Mouse (Mus musculus) MEL-GATA-1-ER (cell line): ENCODE measurements around the gene Rras.

Experiments used
- DNase-seq: peaks from one replicate; pipeline ENCODE4 v3.0.0-alpha.2; 2012; ENCODE audit warnings: low read depth; ENCODE audit errors: extremely low read depth

Gene Rras

DNA sequence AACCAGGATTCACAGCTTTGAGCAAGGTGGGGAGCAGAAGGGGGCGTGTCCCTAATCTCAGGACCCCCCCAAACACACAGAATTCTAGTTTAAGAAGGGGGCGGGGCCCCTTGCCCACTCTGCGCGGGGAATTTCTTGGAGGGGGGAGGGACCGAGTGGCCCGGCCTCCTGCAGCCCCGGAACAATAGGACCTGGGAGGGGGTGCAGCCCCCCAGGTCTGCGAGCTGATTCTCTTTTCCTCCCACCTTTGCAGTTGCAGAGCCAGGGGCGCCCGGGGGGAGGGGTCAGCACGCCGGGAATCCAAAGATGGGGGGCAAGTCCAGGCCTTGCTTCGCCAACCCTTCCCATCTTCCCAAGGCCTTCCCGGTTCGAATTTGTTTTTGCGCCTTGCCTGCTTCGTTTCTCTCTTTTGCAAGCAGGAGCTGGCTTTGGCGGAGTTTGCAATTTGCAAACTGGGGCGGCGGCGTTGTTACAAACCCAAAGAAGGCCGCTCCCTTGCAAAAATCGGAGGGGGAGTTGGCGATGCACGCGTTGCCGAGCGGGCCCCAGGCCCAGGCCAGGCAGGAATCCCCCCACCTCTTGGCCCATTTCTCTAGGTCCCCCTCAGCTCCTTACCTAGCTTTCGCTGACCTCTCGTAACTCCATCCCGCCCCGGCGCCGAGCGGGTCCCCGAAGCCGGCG lies 34.6 kb downstream of the Rras start:
- no peak for DNase-seq

DNA sequence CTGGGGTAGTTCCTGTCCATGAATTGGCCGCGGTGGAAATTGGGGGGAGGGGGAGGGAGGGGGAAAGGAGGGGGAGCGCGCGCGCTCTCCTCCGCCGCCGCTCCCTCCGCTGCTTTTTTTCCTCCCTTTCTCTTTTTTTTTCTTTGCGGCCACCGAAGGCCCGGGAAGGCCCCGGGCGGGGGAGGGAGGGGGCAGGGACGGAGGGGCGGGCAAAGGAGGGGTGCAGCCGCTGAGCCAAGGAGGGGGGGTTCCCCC lies 35.0 kb downstream of the Rras start, which contains the start of gene Prr12:
Gene Prr12, minus strand, starts transcription at position 20 of the 255 bp plus-strand sequence.
- DNase-seq, result no peak

DNA sequence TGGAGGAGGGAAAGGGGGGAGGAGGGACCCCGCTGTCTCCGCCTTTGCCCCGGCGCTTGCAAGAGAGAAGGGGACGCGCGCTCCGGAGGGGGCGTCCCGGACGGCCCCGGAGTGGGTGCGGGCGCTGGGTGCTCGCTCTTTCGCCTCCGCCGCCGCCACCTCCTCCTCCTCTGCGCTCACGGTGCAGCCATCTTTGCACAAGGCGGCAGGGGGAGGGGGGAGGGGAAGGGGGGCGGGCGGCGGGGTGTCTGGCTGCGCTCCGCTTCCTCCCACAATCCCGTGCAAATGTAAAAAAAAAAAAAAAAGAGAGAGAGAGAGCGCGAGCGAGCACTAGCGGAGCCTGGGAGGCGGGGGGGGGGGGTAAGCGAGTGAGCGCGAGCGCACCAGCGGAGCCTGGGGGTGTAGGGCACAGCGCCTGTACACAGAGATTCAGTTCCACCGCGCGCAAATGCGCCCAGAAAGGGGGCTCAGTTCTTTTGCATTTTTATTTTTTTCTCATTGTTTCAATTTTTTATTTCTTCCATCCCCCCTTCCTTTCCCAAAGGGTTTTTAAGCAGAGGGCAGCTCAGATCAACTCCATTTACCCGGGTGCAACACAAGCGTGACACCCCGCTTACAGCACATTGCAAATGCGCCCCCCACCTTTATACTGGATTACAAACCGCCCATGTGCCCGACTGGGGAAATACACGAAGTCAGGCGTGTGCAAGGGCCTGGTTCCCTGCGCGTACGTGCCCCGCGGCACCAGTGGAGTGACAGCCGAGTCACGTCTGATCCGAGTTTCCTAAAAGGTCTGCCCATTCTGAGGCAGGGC lies 35.6 kb downstream of the Rras start:
- peak; percentile 60 for DNase-seq

DNA sequence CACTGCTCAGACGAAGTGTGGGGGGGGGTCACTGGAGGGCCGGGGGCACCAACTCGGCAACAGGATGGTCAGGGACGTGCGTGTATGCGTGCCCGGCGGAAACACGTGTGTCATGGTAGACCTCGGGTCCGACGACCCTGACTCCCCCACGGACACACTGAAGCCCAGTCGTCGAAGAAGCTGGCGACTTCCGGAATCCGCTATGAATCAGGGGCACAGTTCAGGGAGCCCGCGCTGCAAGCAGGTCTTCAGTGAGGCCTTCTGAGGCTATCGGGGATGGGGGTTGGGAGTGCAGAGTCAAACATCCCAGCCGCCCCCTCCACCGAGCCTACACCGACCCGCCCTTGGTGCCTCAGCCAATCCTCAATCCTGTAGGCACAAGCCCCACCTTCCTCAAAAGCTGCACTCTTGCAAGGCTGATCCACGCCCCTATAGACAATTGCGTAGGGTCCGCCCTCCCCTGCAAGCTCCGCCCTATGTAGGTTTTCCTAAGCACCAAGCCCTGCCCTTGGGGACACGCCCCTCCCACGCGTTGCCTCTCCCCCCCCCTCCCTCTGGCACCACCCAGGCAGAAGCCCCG lies 36.3 kb downstream of the Rras start:
- peak; percentile 98 for DNase-seq

DNA sequence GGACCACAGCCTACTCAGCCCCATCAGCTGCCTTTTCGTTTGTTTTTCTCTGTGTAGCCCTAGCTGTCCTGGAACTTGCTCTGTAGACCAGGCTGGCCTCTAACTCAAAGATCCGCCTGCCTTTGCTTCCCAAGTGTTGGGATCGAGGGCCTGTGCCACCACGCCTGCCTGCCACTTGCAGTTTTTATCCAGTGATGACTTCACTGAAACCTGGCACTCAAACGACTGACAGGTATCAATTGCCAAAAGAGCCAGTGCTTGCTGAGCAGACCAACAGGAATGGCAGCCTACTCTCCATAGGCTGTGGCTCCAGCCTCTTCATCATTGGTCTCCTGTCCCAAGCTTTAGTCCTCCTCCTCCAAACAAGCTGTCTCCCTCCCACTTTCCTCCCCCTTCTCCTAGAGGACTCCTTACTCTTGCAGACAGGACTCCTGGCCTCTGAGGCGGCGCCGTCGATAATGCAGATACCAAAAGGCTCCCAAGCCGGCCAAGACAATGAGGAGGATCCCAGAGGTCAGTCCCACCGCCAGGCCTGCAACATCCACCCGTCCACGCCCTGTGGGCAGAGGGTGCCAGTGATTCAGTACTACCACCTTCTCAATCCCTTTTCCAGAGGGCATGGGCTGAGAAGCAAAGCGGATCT lies 38.7 kb downstream of the Rras start:
- no peak for DNase-seq

DNA sequence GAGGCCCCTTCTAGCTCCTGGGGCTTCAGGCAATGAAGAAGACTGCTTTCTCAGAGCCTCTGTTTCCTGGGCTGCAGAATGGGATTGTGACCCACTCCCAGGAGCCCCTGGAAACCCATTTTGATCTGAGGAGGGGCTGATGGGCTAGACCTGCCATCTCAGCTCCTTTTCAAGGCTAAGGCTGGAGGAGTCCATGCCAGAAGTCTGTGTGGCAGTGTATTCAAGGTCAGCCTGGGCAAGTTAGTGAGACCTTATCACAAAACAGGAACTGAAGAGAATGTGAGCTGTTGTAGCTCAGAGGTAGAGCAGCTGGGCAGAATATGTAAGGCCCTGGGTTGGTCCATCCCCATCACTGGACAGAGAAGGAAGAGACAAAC lies 39.2 kb downstream of the Rras start:
- no peak for DNase-seq

DNA sequence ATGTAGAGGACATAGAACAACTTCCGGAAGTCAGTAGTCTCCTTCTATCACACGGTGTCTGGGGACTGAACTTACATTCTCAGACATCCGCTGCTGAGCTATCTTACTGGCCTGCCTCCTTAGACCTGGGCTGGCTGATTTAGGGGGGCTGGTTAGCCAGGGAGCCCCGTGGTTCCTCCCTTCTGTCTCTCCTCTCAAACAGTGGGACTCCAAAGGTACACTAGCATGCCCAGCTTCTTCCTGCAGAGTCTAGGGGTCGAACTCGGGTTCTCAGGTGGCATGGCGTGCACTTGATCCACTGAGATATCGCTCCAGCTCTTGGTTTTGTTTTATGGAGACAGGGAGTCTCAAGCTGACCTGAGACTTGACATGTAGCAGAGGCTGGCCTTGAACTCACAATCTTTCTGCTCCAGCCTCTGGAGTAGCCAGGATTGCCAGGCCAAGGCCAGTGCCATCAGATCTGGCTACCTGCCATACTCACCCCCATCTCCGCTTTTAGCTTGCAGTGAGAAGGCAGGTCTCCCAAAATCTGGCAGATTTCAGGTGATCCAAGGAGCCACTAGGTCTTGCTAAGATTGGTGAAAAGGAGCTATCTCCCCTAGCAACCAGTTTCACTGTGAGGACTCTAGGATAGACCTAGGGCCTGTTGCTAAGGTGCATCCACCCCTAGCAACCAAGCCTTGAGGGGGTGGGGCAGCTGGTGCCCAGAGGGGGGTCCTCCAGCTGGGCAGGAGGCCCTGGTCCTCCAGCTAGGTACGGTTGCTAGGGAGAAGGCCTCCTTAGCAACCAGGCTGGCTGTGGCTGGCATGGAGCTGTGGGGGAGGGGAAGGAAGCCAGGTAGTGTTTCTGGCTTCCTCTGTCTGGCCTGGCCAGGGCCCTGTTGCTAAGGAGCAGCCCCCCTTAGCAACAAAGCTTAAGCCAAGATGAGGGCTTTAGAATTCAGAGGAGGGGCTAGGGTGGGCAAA lies 41.1 kb downstream of the Rras start:
- no peak for DNase-seq

DNA sequence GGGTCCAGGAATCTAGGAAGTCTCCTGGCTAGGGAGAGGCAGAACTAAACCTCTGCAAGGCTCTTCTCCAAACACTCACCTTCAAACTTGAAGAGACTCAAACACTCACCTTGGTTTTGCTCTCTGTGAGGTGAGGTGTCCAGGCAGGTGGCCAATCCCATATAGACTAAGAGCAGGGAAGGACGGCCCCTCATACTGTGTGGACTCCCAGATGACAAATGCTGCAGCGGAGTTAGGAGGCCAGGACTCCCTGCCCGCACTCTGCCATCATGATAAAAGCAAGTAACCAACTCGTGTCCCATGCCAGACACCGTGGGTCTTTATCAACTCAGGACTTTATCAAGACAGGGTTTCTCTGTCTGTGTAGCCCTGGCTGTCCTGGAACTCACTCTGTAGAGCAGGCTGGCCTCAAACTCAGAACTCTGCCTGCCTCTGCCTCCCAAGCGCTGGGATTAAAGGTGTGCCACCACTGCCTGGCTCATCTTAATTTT lies 42.9 kb downstream of the Rras start:
- no peak for DNase-seq

DNA sequence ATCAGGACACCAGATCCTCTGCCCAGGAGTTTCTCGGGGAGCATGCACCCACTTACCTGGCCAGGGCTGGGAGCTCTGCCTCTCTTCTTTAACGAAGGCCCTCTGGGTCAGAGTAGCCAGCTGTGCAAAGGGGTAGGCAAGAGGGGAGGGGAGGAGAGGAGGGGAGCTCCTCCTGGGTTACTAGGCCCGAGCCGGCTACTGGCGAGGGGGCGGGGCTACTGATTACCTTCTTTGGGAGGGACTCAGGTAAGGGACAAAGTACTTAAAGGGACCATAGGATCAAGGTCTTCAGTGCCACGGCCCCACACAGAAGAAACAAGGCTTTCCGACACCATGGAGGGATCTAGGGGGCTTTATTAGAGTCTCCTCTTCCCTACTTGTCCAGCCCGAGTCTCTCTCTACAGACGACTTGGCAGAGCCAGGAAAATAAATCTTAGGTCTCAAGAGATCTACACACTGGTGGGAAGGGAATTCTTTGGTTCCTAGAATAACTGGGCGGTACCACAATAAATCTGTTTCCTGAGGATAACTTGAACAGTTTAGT lies 43.8 kb downstream of the Rras start:
- DNase-seq, result no peak

DNA sequence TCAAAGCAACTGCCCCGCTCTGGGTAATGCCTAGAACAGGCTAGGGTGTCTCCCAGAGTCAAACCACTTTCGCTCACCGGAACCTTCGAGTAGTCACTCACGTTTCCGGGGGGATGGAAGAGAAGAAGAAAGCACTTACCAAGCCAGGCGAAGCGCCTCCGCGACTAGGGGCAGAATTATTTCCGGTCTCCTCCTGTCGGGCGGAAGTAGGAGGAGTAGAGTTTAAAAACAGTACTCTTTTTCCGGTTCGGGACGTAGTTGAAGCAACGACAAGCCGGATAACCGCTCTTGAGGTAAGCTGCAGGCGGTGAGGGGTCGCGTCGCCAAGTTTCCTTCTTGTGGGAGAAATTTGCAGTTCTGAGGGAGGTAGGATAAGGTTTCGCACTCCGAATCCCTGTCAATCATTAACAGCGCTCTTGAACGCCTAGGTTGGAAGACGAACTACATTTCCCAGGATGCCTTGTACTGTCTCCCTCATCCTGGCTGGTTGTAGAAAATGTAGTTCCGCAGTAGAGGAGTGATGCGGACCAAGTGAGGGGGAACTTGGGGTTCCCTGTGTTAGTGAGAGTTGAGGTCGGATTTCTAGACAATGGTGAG lies 44.6 kb downstream of the Rras start, which contains the start of the genes Nosip and Prrg2:
Gene Nosip, plus strand, starts transcription at position 191 of the 597 bp plus-strand sequence.
Gene Prrg2, minus strand, starts transcription at position 439 of the 597 bp plus-strand sequence.
- DNase-seq, result peak; percentile 99

DNA sequence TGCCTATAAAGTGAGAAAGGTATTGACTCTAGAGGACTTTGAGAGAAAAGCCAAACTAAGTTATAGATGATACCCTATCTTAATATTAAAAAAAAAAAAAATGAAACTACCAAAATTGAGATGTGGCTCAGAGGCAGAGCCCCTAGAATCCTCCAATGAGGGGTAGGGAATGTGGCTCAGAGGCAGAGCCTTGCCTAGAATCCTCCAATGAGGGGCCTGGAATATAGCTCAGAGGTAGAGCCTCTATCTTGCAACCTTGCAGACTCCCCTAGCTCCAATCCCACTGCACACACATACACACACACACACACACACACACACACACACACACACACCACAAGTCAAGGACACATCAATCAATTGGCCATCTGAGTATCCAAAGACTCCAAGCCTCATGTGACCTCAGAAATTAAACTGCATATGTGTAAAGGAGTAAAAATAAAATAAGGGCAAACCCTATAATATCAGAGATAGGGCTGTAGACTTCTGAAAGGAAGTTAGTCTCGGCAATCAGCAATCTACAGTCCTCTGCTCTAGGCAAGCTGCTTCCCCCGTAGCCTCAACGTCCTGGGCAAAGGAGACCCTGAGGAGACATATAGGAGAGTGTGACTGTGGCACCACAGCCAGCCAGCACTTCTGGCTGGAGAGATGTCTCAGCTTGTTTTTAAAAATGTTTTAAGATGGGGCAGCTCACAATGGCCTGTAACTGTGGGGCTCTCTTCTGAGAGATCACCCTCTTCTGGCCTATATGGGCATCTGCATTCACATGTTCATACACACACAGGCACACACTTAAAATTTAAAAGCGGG lies 49.6 kb downstream of the Rras start:
- DNase-seq, result peak; percentile 69

DNA sequence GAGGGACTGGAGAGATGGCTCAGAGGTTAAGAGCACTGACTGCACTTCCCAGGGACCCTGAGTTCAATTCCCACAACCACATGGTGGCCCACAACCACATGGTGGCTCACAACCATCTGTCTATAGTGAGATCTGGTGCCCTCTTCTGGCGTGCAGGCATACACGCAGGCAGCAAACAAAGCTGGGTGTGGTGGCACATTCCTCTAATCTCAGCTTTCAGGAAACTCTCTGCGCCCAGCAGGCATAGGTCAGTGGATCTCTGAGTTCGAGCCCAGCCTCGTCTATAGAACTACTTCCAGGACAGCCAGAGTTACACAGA lies 50.2 kb downstream of the Rras start:
- peak; percentile 71 for DNase-seq

DNA sequence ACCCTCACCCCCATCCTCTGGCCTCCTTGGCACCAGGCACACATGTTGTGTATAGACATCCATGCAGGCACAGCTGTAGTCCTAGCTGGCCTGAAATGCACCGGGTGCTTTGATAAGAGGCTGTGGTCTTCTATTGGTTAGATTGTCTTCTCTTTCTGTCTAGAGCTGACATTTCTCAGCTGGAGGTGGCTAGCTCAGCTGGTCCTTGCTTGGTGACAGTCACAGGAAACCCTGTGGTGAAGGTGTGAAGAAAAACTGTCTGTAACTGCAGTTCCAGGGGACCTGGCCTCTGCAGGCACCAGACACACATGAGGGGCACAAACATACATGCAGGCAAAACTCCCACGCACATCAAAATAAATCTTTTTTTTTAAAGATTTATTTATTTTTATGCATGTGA lies 51.9 kb downstream of the Rras start:
- DNase-seq, result no peak
